Mouse (Mus musculus): ENCODE data around the gene Elfn1.
"Not testable (repeated sequence)": the region's sequence is repeated elsewhere in the genome, so short reads cannot be mapped to it uniquely, and the experiment has no call there.

Gene Elfn1

GRCm38 (mm10) chr5:139976584-139976983, 68.8 kb downstream of the Elfn1 start:
- DNase-seq, result no peak

GRCm38 (mm10) chr5:139977476-139977875, 69.7 kb downstream of the Elfn1 start:
- DNase-seq, result no peak

- DNase-seq, result peak; percentile 23
Observed at GRCm38 (mm10) chr5:139978525-139979276, 71.0 kb downstream of the Elfn1 start.

GRCm38 (mm10) chr5:139979371-139979770, 71.6 kb downstream of the Elfn1 start:
- DNase-seq, result no peak

- no peak for DNase-seq
Observed at GRCm38 (mm10) chr5:139981976-139982375, 74.2 kb downstream of the Elfn1 start.

GRCm38 (mm10) chr5:139985073-139985746, 77.5 kb downstream of the Elfn1 start:
- DNase-seq, result no peak

GRCm38 (mm10) chr5:139991531-139991930, 83.8 kb downstream of the Elfn1 start:
- no peak for DNase-seq

GRCm38 (mm10) chr5:139998321-139998720, 90.6 kb downstream of the Elfn1 start:
- not testable (repeated sequence) for DNase-seq

DNA sequence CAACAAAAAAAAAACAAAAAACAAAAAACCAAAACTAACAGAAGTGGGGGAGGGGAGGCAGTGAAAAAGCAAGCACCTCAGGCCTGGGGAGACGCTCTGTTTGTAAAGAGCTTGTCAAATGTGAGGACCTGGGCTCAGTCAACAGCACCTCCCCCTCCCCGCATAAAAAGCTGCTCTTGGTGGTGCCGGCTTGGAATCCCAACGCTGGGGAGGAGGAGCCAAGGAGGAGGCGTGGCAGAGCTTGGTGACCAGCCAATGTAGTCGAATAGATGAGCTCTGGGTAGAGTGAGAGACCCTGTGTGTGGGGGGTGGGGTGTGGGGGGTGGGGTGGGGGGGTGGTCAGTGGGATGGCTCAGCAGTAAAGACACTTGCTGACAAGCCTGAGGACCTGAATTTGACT, 91.2 kb downstream of the Elfn1 start:
- DNase-seq, result no peak

DNA sequence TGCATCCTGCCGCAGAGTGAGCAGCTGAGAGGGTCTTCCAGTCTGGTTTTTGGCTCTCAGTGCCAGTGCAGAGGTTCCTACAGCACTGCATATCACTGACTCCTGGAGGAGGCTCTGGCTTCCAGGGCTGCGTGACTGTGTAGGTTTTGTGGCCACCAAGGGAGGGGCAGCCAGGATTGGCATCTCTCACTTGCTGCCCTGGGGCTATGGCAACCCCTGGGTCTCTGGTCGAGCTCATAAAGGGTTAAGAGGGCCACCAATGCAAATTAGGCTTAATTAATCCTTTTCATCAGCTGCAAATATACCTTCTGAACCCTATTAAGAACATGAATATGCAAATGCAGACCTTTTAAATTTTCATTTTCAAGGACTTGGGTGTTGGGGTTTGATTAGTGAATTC, 94.8 kb downstream of the Elfn1 start:
- DNase-seq, result no peak

GRCm38 (mm10) chr5:140006861-140007260, 99.1 kb downstream of the Elfn1 start:
- DNase-seq, result no peak

DNA sequence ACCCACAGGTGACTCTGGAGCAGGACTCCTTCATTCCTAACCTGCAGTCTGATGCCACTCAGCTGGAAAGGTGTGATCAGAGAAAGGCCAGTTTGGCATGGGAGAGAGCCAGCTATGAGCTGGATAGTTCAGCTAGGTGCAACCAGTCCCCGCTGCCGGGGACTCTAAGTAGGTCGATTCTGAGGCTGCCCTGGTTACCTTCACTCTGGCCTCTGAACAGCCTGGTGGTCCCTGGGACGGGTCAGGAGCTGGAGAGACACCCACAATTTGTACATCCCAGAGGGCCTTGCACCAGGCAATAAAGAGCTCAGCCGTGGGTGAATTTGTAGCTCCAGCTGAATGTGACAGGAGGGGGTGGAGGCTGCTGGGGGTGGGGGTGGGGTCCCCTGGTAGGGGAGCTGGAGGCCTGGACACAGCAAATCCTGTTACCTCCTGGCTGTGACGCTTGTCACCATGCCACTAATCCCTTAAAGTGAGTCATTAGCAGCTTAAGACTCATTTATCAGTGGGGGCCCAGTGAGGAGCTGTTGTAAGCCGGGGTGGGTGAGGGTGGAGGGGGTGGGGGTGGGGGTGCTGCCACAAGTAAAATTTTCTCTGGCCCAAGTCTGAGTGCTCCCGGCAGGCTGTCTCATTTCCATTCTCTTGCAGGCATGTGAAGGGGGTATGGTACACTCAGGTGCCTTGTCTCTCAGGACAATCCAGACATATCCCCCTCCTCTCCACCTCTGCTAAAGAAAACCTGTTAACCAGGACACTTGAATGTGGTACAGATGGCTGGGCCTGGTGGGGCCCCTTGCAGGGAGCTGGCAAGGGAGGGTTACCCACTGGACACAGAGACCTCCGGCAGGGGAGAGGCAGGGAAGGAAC, 100.1 kb downstream of the Elfn1 start:
- no peak for DNase-seq

DNA sequence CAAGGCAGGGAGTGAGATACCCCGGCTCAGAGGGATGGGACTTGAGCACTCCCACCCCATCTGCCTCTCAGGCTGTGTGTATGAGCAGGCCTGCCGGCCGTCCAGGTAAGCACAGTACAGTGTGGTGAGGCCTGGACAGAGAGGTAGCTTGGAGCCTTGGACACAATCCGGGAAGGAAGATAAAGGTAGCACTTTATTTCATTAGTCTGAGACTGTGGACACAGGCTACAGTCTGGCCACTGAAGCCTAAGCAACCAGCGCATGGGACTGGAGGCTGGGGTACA, 100.7 kb downstream of the Elfn1 start:
- no peak for DNase-seq

GRCm38 (mm10) chr5:140009083-140009655, 101.4 kb downstream of the Elfn1 start:
- no peak for DNase-seq

- DNase-seq, result no peak
Observed at GRCm38 (mm10) chr5:140010405-140010804, 102.7 kb downstream of the Elfn1 start.

DNA sequence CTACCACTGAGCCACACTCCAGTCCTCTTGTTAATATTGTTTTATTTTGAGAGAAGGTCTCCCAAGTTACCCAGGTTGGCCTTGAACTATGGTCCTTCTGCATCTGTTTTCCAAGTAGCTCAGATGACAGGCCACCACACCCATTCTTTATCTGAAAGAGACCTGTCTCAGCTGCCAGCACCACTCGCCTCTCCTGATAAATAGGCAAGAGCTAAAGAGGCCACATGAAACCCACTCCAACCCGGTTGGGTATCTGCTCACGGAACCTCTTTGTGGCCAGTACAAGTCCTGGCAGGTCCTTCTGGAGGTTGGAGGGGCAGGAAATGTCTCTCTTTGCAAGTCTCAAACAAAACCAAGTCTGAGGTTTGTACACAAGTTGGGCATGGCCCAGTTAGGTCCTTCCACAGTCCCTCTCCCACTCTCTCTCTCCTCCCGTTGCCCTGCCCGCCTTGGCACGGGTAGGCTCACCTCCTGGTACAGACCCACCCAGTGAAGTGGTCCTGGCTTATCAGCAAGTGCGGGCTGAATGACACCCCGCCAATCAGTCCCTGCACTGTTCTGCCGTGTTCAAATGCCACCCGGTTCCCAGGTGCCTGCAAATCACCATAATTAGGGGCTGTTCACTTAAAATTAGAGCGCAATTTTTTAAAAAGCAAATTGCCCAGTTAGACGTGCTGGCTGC, 104.7 kb downstream of the Elfn1 start:
- DNase-seq, result peak; percentile 72

DNA sequence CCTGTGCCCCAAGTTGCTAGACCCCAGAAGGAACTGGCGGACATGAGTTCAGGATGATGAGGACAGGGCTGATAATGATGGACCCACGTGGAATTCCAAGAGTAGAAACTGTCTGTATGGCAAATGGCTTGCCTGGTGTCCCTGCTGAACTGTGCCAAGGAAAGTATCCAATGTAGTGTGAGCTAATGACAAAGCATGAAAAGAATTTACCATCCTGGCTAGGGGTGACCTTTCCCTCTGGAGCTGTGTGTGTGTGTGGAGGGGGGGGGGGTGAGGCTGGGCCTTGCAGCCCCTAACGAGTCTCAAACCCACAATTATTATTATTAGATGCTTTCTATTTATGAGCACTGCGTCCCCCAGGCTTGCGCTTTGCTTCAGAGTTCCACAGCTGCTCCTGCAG, 105.9 kb downstream of the Elfn1 start:
- no peak for DNase-seq

DNA sequence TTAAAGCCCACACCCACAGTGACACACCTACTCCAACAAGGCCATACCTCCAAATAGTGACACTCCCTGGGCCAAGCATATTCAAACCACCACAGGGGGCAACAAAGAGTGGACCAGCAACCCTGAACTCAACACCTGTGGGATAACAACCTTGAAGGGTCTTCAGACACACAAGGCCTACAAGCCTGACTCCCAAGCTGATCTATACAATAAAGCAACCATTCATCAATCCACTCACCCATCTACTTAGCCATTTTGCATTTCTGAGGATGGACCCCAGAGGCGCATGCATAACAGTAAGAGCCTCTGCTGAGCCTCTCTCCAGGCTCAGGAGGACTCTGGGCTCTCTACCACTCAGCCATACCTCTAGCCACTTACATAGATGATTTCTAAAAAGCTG, 109.2 kb downstream of the Elfn1 start:
- DNase-seq, result no peak

DNA sequence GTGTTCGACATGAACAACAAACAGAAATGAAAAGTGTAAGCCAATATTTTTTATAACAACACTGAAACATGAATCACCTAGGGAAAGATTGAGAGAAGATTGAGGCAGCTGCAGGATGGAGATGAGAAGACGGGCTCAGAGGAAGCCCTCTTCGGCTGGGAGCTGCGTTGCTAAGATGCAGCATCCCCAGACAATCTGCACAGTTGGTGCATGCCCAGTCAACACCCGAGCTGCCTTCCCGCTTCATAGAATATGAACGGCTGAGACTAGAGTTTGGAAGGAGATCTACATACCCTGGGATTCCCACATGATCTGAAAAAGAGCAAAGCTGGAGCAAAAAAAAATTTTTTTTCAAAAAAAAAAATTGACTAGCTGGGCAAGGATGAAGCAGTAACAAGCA, 111.0 kb downstream of the Elfn1 start:
- DNase-seq, result no peak

- no peak for DNase-seq
Observed at GRCm38 (mm10) chr5:140019616-140020015, 111.9 kb downstream of the Elfn1 start.

GRCm38 (mm10) chr5:140021755-140022154, 114.0 kb downstream of the Elfn1 start:
- no peak for DNase-seq

GRCm38 (mm10) chr5:140022861-140023260, 115.1 kb downstream of the Elfn1 start:
- DNase-seq, result no peak

Measured in liver (tissue).